Mouse (Mus musculus): ENCODE results near the gene Cyp4f15. TPM values are rescaled to one million over a fixed set of nuclear protein-coding genes. Genes with fewer than 3 reads are reported as not detected.
"Not testable (repeated sequence)": the region's sequence is repeated elsewhere in the genome, so short reads cannot be mapped to it uniquely, and the experiment has no call there.

The Cyp4f15 gene
- polyA plus RNA-seq, 1 experiment from 2014 or later: 2.3 TPM

GRCm38 (mm10) chr17:32702826-32703225 lies 17.4 kb downstream of the Cyp4f15 start:
- no peak overlapping the region for H3K4me3 ChIP-seq
- H3K4me1 ChIP-seq (replicated peaks): no peaks in the 10 kb centered on the region
- H3K36me3 ChIP-seq: peaks cover 13% of the 10 kb centered on the region; the same call in 1 of the 2 replicates
- peaks cover 16% of the 10 kb centered on the region for H3K9me3 ChIP-seq
- DNase-seq (ENCODE audit: low spot score): no peak
- WGBS: 47% methylated on average over 22 of the region's 22 CpGs
- no peaks in the 10 kb centered on the region for H3K27me3 ChIP-seq (ENCODE audit: insufficient read depth, poor library complexity, severe bottlenecking)
- no peak overlapping the region for H3K27ac ChIP-seq

- H3K9me3 ChIP-seq: peaks cover 16% of the 10 kb centered on the region
- H3K4me3 ChIP-seq; DNase-seq (ENCODE audit: low spot score); H3K4me1 ChIP-seq (replicated peaks); H3K36me3 ChIP-seq; H3K27me3 ChIP-seq (ENCODE audit: insufficient read depth, poor library complexity, severe bottlenecking); H3K27ac ChIP-seq: not testable (repeated sequence)
Measured at GRCm38 (mm10) chr17:32710541-32710940, 25.1 kb downstream of the Cyp4f15 start.

- peaks cover 29% of the 10 kb centered on the region for H3K9me3 ChIP-seq
- WGBS: 82% methylated on average over 1 of the region's 1 CpGs
- H3K27me3 ChIP-seq (ENCODE audit: insufficient read depth, poor library complexity, severe bottlenecking): not testable (repeated sequence)
Measured at GRCm38 (mm10) chr17:32722151-32722550, 36.7 kb downstream of the Cyp4f15 start.

DNA sequence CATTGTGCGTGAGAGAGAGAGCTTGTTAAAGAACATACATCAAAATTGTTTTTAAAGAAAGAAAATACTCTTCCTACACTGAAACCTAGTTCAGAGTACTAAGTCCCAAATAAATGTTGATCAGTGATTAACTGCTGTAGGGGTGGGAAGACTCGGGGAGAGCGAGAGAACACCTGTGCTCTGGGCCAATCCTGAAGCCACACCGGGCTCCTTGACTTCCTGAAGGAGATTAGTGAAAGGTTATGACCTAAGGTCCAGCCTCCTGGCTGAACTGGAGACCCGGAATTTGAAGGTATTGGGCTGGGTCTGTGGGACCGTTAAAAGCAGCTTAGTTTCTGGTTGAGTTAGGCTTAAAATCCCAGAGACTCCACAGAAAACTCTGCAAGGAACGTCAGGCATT lies 37.3 kb downstream of the Cyp4f15 start:
- Histone ChIP-seq H3K36me3 (no peaks in the 10 kb centered on the region), H3K9me3 (peaks cover 25% of the 10 kb centered on the region), H3K4me1 (replicated peaks) (no peaks in the 10 kb centered on the region), H3K4me3 (no peak overlapping the region), H3K27ac (no peak overlapping the region), H3K27me3 (ENCODE audit: insufficient read depth, poor library complexity, severe bottlenecking) (no peaks in the 10 kb centered on the region)
- 89% methylated on average over 7 of the region's 7 CpGs for WGBS
- DNase-seq (ENCODE audit: low spot score): no peak

More at GRCm38 (mm10) chr17:32722151-32722550, 36.7 kb downstream of the Cyp4f15 start:
- H3K4me1 ChIP-seq (replicated peaks); H3K4me3 ChIP-seq; DNase-seq (ENCODE audit: low spot score); H3K36me3 ChIP-seq; H3K27ac ChIP-seq: not testable (repeated sequence)

- not testable (repeated sequence) for H3K4me3 ChIP-seq; H3K36me3 ChIP-seq; DNase-seq (ENCODE audit: low spot score); H3K27ac ChIP-seq; H3K9me3 ChIP-seq; H3K27me3 ChIP-seq (ENCODE audit: insufficient read depth, poor library complexity, severe bottlenecking); H3K4me1 ChIP-seq (replicated peaks)
Measured at GRCm38 (mm10) chr17:32726360-32726759, 40.9 kb downstream of the Cyp4f15 start.

DNA sequence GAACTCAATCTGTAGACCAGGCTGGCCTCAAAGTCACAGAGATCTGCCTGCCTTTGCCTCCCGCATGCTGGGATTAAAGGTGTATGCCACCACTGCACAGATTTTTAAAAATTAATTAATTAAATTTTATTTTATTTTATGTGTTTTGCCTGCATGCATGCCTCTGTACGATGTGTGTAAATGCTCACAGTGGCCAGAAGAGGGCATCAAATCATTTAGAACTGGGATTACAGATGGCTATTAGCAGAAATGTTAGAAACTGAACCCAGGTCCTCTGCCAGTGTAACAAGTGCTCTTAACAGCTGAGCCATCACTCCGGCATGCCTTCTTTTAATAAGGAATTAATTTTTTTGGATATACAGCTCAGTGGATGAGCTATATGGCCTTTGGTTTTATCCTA lies 43.6 kb downstream of the Cyp4f15 start:
- H3K9me3 ChIP-seq: 0 out of 2 replicates have a peak, but pooled peaks cover 4% of the 10 kb centered on the region
- no peak overlapping the region for H3K4me3 ChIP-seq
- no peaks in the 10 kb centered on the region for H3K27me3 ChIP-seq (ENCODE audit: insufficient read depth, poor library complexity, severe bottlenecking)
- 71% methylated on average over 3 of the region's 3 CpGs for WGBS
- H3K4me1 ChIP-seq (replicated peaks): no peaks in the 10 kb centered on the region
- DNase-seq (ENCODE audit: low spot score): no peak
- H3K27ac ChIP-seq: no peak overlapping the region
- no peaks in the 10 kb centered on the region for H3K36me3 ChIP-seq

- Histone ChIP-seq H3K27me3 (ENCODE audit: insufficient read depth, poor library complexity, severe bottlenecking) (no peaks in the 10 kb centered on the region), H3K4me3 (no peak overlapping the region)
- WGBS: 83% methylated on average over 1 of the region's 1 CpGs
Measured at GRCm38 (mm10) chr17:32738406-32738805, 53.0 kb downstream of the Cyp4f15 start.

DNA sequence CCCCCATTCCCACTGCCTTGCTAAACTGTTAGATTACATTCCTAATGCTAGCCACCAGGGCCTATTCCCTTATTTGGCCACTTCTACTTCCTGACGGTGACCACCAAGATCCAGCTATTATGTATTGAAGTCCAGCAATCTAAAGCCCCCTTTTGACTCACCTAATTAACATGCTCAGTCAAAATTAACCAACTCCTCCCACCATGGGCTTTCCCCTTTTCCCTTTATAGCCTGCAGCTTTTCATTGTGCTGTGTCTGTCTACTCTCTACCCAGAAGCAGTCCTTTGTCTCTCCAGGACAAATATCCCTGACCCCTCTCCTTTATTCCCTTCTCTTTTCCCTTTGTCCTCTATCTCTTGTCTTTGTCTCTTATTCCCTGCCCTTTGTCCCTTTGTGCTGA lies 55.6 kb downstream of the Cyp4f15 start:
- Histone ChIP-seq H3K9me3 (no peaks in the 10 kb centered on the region), H3K4me3 (no peak overlapping the region), H3K27ac (peak overlapping the region; percentile 62), H3K4me1 (replicated peaks) (peaks cover 21% of the 10 kb centered on the region), H3K36me3 (no peaks in the 10 kb centered on the region), H3K27me3 (ENCODE audit: insufficient read depth, poor library complexity, severe bottlenecking) (no peaks in the 10 kb centered on the region)
- peak; percentile 15 for DNase-seq (ENCODE audit: low spot score)
- WGBS: 17% methylated on average over 1 of the region's 1 CpGs

More at GRCm38 (mm10) chr17:32738406-32738805, 53.0 kb downstream of the Cyp4f15 start:
- Histone ChIP-seq H3K36me3 (no peaks in the 10 kb centered on the region), H3K9me3 (no peaks in the 10 kb centered on the region), H3K27ac (no peak overlapping the region), H3K4me1 (replicated peaks) (peaks cover 21% of the 10 kb centered on the region)
- DNase-seq (ENCODE audit: low spot score): no peak

GRCm38 (mm10) chr17:32750611-32751010 lies 65.2 kb downstream of the Cyp4f15 start:
- WGBS: 43% methylated on average over 5 of the region's 5 CpGs
- H3K27me3 ChIP-seq (ENCODE audit: insufficient read depth, poor library complexity, severe bottlenecking): no peaks in the 10 kb centered on the region
- H3K9me3 ChIP-seq: no peaks in the 10 kb centered on the region
- H3K36me3 ChIP-seq: no peaks in the 10 kb centered on the region
- H3K4me3 ChIP-seq: no peak overlapping the region
- H3K4me1 ChIP-seq (replicated peaks): peaks cover 7% of the 10 kb centered on the region; the same call in 1 of the 2 replicates
- DNase-seq (ENCODE audit: low spot score): no peak
- H3K27ac ChIP-seq: no peak overlapping the region

Other genes starting within 250 kb of the Cyp4f15 start
- 0.52 and 0.54 TPM in 2 replicates for gene Cyp4f39, start 232.9 kb upstream of the Cyp4f15 start, polyA plus RNA-seq (2016; fragmentation: Nextera tagmentation; extraction: Ambion mirVana)
- gene Cyp4f17, start 179.6 kb upstream of the Cyp4f15 start, polyA plus RNA-seq (2016; fragmentation: Nextera tagmentation; extraction: Ambion mirVana): 8.0 and 8.9 TPM in 2 replicates
- 12.9 and 14.4 TPM in 2 replicates for gene Cyp4f16, start 149.1 kb upstream of the Cyp4f15 start, polyA plus RNA-seq (2016; fragmentation: Nextera tagmentation; extraction: Ambion mirVana)
- gene Cyp4f37, start 64.3 kb upstream of the Cyp4f15 start, polyA plus RNA-seq (2016; fragmentation: Nextera tagmentation; extraction: Ambion mirVana): not detected in 2 replicates
- gene Cyp4f40, start 26.7 kb upstream of the Cyp4f15 start, polyA plus RNA-seq (2016; fragmentation: Nextera tagmentation; extraction: Ambion mirVana): not detected in 2 replicates
- 38.6 and 45.4 TPM in 2 replicates for gene Zfp871, start 102.7 kb downstream of the Cyp4f15 start, polyA plus RNA-seq (2016; fragmentation: Nextera tagmentation; extraction: Ambion mirVana)
- gene Zfp811, start 124.3 kb downstream of the Cyp4f15 start, polyA plus RNA-seq (2016; fragmentation: Nextera tagmentation; extraction: Ambion mirVana): 26.1 and 33.1 TPM in 2 replicates
- 12.9 and 14.5 TPM in 2 replicates for gene Zfp799, start 144.6 kb downstream of the Cyp4f15 start, polyA plus RNA-seq (2016; fragmentation: Nextera tagmentation; extraction: Ambion mirVana)
- 6.9 and 7.4 TPM in 2 replicates for gene Zfp870, start 206.0 kb downstream of the Cyp4f15 start, polyA plus RNA-seq (2016; fragmentation: Nextera tagmentation; extraction: Ambion mirVana)
- not detected in 2 replicates for gene Cyp4f14, start 231.7 kb downstream of the Cyp4f15 start, polyA plus RNA-seq (2016; fragmentation: Nextera tagmentation; extraction: Ambion mirVana)

All from hindbrain, embryonic 10.5 days (tissue).